9 mouse cellular contexts compared by ENCODE assay signal in the genomic region with DNA sequence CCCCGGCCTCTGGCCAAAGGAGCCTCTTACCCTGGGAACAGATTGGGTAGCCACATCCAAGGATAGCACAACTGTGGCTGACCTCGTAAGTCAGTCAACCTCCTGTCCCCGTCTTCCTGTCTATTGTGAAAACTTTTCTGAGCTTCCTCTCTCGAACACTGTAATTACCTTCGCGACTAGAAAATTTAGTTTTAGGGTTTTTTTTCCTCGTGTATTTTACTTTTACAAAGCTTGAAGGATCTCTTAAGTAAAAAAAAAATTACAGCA. TPM values are rescaled to one million over a fixed set of nuclear protein-coding genes. Genes with fewer than 3 reads are reported as not detected.
DNase-seq lines count a peak whose midpoint lies in the region; ATAC-seq and TF ChIP-seq lines count a peak whose summit lies in the region.
"Had no signal": no experiment of that assay in that cellular context is flagged by ENCODE, and none has a peak within 500 bp of the region (broad histone marks: within the 10 kb centered on the region; RNA-seq: fewer than 3 reads in every experiment).

No protein-coding gene starts in this region.

- peak overlapping the region; percentile 93 for H3K4me2 ChIP-seq in heart, embryonic 12.5 days
- H3K4me2 ChIP-seq in forebrain, embryonic 16.5 days (ENCODE audit: low read length), result peak overlapping the region; percentile 98
- H3K4me2 ChIP-seq in liver, postnatal 0 days (ENCODE audit: low read depth, low read length), result peak overlapping the region; percentile 83

- ATAC-seq in heart, embryonic 12.5 days (ENCODE audit: insufficient number of reproducible peaks, low FRiP score), result peak; percentile 37
- no peak for ATAC-seq in forebrain, embryonic 16.5 days
- ATAC-seq in liver, postnatal 0 days, result peak; percentile 20; the same call in 1 of the 2 replicates

- peak overlapping the region; percentile 90 for H3K4me3 ChIP-seq in heart, embryonic 12.5 days
- peak overlapping the region; percentile 73 for H3K4me3 ChIP-seq in ES-Bruce4 (ENCODE audit: low read depth, low read length)
- peak overlapping the region; percentile 99 for H3K4me3 ChIP-seq in forebrain, embryonic 16.5 days (replicated peaks; ENCODE audit: low read length)
- peak overlapping the region; percentile 95 for H3K4me3 ChIP-seq in liver, postnatal 0 days (ENCODE audit: low read depth, low read length)

- no peak for TF ChIP-seq CTCF in ES-Bruce4 (IDR thresholded peaks at IDR 0.05; ENCODE audit: low read depth, low read length)
- no peak for TF ChIP-seq CTCF in liver, postnatal 0 days (IDR thresholded peaks at IDR 0.05; ENCODE audit: low read depth)

- peak overlapping the region; percentile 87 for H3K9ac ChIP-seq in heart, embryonic 12.5 days
- H3K9ac ChIP-seq in ES-Bruce4 (ENCODE audit: low read depth, poor library complexity, severe bottlenecking), result peak overlapping the region; percentile 80
- H3K9ac ChIP-seq in forebrain, embryonic 16.5 days (replicated peaks; ENCODE audit: low read depth, low read length), result peak overlapping the region; percentile 93
- peak overlapping the region; percentile 90 for H3K9ac ChIP-seq in liver, postnatal 0 days (replicated peaks)

- WGBS in heart, embryonic 12.5 days, result 3% methylated on average over 7 of the region's 7 CpGs
- 3% methylated on average over 7 of the region's 7 CpGs for WGBS in forebrain, embryonic 16.5 days
- WGBS in liver, postnatal 0 days (ENCODE audit: insufficient replicate concordance), result 2% methylated on average over 7 of the region's 7 CpGs

- H3K36me3 ChIP-seq in heart, embryonic 12.5 days, result peaks cover 23% of the 10 kb centered on the region
- peaks cover 30% of the 10 kb centered on the region for H3K36me3 ChIP-seq in ES-Bruce4 (ENCODE audit: control insufficient read depth, insufficient read depth, low read length, poor library complexity, severe bottlenecking)
- peaks cover 5% of the 10 kb centered on the region for H3K36me3 ChIP-seq in forebrain, embryonic 16.5 days (ENCODE audit: control insufficient read depth, insufficient read depth)
- peaks cover 24% of the 10 kb centered on the region for H3K36me3 ChIP-seq in liver, postnatal 0 days (replicated peaks; ENCODE audit: insufficient read depth, low read length)

- no peak overlapping the region for H3K27ac ChIP-seq in heart, embryonic 12.5 days (ENCODE audit: poor library complexity, severe bottlenecking)
- no peak overlapping the region for H3K27ac ChIP-seq in ES-Bruce4 (ENCODE audit: insufficient read depth, low read length)
- no peak overlapping the region for H3K27ac ChIP-seq in forebrain, embryonic 16.5 days (ENCODE audit: low read length)
- peak overlapping the region; percentile 78 for H3K27ac ChIP-seq in liver, postnatal 0 days (ENCODE audit: low read depth)

- no peak for DNase-seq in heart, adult 8-10 months (ENCODE audit: low spot score)
- DNase-seq in liver, postnatal 0 days, result no peak
- no peak for DNase-seq in cerebellum, adult 11-12 months
- no peak for DNase-seq in right cerebral cortex, postnatal 36 days (ENCODE audit: low spot score in 2 of 2)
- no peak for DNase-seq in frontal cortex, postnatal 14 days (ENCODE audit: low spot score in 2 of 2)

- TF ChIP-seq POLR2A in ES-Bruce4 (IDR thresholded peaks at IDR 0.05; ENCODE audit: insufficient read depth, low read length), result no peak

- no peaks in the 10 kb centered on the region for H3K9me3 ChIP-seq in heart, embryonic 12.5 days (replicated peaks)
- H3K9me3 ChIP-seq in ES-Bruce4 (replicated peaks; ENCODE audit: control insufficient read depth, insufficient read depth, low read length, poor library complexity, severe bottlenecking), result no peaks in the 10 kb centered on the region
- no peaks in the 10 kb centered on the region for H3K9me3 ChIP-seq in forebrain, embryonic 16.5 days (ENCODE audit: control insufficient read depth, low read length)
- no peaks in the 10 kb centered on the region for H3K9me3 ChIP-seq in liver, postnatal 0 days (ENCODE audit: low read length)

- peaks cover 11% of the 10 kb centered on the region for H3K4me1 ChIP-seq in heart, embryonic 12.5 days (replicated peaks)
- no peaks in the 10 kb centered on the region for H3K4me1 ChIP-seq in ES-Bruce4 (ENCODE audit: control insufficient read depth, insufficient read depth, low read length)
- peaks cover 8% of the 10 kb centered on the region for H3K4me1 ChIP-seq in forebrain, embryonic 16.5 days (replicated peaks; ENCODE audit: control insufficient read depth, insufficient read depth, low read length)
- H3K4me1 ChIP-seq in liver, postnatal 0 days (ENCODE audit: insufficient read depth), result 0 out of 2 replicates have a peak, but pooled peaks cover 3% of the 10 kb centered on the region

- no peaks in the 10 kb centered on the region for H3K27me3 ChIP-seq in heart, embryonic 12.5 days (replicated peaks)
- no peaks in the 10 kb centered on the region for H3K27me3 ChIP-seq in ES-Bruce4 (ENCODE audit: control insufficient read depth, insufficient read depth, low read length, poor library complexity, severe bottlenecking)
- no peaks in the 10 kb centered on the region for H3K27me3 ChIP-seq in forebrain, embryonic 16.5 days (replicated peaks; ENCODE audit: control insufficient read depth, insufficient read depth, low read length)
- no peaks in the 10 kb centered on the region for H3K27me3 ChIP-seq in liver, postnatal 0 days (ENCODE audit: insufficient read depth, low read length)
- H3K27me3 ChIP-seq: Patski had no signal

- no peak for TF ChIP-seq EP300 in ES-Bruce4 (IDR thresholded peaks at IDR 0.05; ENCODE audit: insufficient read depth, low read depth, low read length)
- no peak for TF ChIP-seq EP300 in liver, postnatal 0 days (IDR thresholded peaks at IDR 0.05; ENCODE audit: low read depth)

RNA-seq across cellular contexts. Expression of gene Rbm45, which starts 0.8 kb away (rescaled TPM):
- polyA plus RNA-seq in heart, embryonic 12.5 days (2016; fragmentation: Nextera tagmentation; extraction: Ambion mirVana), result 14.2 and 14.9 TPM in 2 replicates
- 10 to 100 TPM; 17.9 to 21.6 (median 19.2) TPM for total RNA-seq in heart, adult 8-10 months (2022)
- 35.7 and 35.9 TPM in 2 replicates for polyA plus RNA-seq in ES-Bruce4 (2011; ENCODE audit: insufficient read depth, insufficient read length, low read depth, missing spikeins)
- 19.2 and 19.5 TPM in 2 replicates for polyA plus RNA-seq in forebrain, embryonic 16.5 days (2015; fragmentation: Nextera tagmentation; extraction: Ambion mirVana)
- 4.4 and 6.3 TPM in 2 replicates for polyA plus RNA-seq in liver, postnatal 0 days (2015; fragmentation: Nextera tagmentation; extraction: Ambion mirVana)

RNA-seq across cellular contexts. Expression of gene Cyct, which starts 10.3 kb away (rescaled TPM):
- polyA plus RNA-seq in heart, embryonic 12.5 days (2016; fragmentation: Nextera tagmentation; extraction: Ambion mirVana), result not detected in 2 replicates
- total RNA-seq in heart, adult 8-10 months (2022), result 1 to 10 TPM in 1 of 4 experiments, under 1 TPM in 3; 0.44 to 1.2 (median 0.56) TPM
- polyA plus RNA-seq in ES-Bruce4 (2011; ENCODE audit: insufficient read depth, insufficient read length, low read depth, missing spikeins), result 20.9 and 30.2 TPM in 2 replicates
- not detected in 2 replicates for polyA plus RNA-seq in forebrain, embryonic 16.5 days (2015; fragmentation: Nextera tagmentation; extraction: Ambion mirVana)
- polyA plus RNA-seq in liver, postnatal 0 days (2015; fragmentation: Nextera tagmentation; extraction: Ambion mirVana), result not detected in 2 replicates
- polyA plus RNA-seq: Patski had no signal

RNA-seq across cellular contexts. Expression of gene Pde11a, which starts 32.0 kb away (rescaled TPM):
- polyA plus RNA-seq in heart, embryonic 12.5 days (2016; fragmentation: Nextera tagmentation; extraction: Ambion mirVana), result 0.06 TPM in 2 replicates
- total RNA-seq in heart, adult 8-10 months (2022), result 1 to 10 TPM; 1.2 to 8.6 (median 3.8) TPM
- polyA plus RNA-seq in ES-Bruce4 (2011; ENCODE audit: insufficient read depth, insufficient read length, low read depth, missing spikeins), result 0.76 and 1.0 TPM in 2 replicates
- 0.31 and 0.73 TPM in 2 replicates for polyA plus RNA-seq in forebrain, embryonic 16.5 days (2015; fragmentation: Nextera tagmentation; extraction: Ambion mirVana)
- polyA plus RNA-seq in liver, postnatal 0 days (2015; fragmentation: Nextera tagmentation; extraction: Ambion mirVana), result 0.06 TPM in 1 of 2 replicates, not detected in the other

RNA-seq across cellular contexts. Expression of gene Osbpl6, which starts 35.7 kb away (rescaled TPM):
- polyA plus RNA-seq in heart, embryonic 12.5 days (2016; fragmentation: Nextera tagmentation; extraction: Ambion mirVana), result 6.8 and 7.2 TPM in 2 replicates
- total RNA-seq in heart, adult 8-10 months (2022), result 10 to 100 TPM; 12.5 to 19.0 (median 17.0) TPM
- polyA plus RNA-seq in ES-Bruce4 (2011; ENCODE audit: insufficient read depth, insufficient read length, low read depth, missing spikeins), result 3.0 and 6.6 TPM in 2 replicates
- polyA plus RNA-seq in forebrain, embryonic 16.5 days (2015; fragmentation: Nextera tagmentation; extraction: Ambion mirVana), result 23.5 and 28.0 TPM in 2 replicates
- 0.23 and 0.27 TPM in 2 replicates for polyA plus RNA-seq in liver, postnatal 0 days (2015; fragmentation: Nextera tagmentation; extraction: Ambion mirVana)

Comparison
In these comparisons a context has a peak if more than half of its experiments do, and no peak if none do; other contexts are left out.
1. RNA of gene Cyct, which starts 10.3 kb away (polyA plus RNA-seq): 20.9 to 30.2 TPM in ES-Bruce4; not detected in forebrain, embryonic 16.5 days, not detected in heart, embryonic 12.5 days and not detected in liver, postnatal 0 days; every median in the first group is over 10 times any median in the second.
2. Peak in every context shown above with its lines, with median percentiles within 50 percentile points of each other: H3K4me2 ChIP-seq, H3K4me3 ChIP-seq and H3K9ac ChIP-seq.